Comparison of ENCODE assay signal across 24 mouse cellular contexts in genomic region chr17:45240963-45241543, GRCm38 (mm10).
DNase-seq lines count a peak whose midpoint lies in the region; ATAC-seq and TF ChIP-seq lines count a peak whose summit lies in the region.
"Had no signal": no experiment of that assay in that cellular context is flagged by ENCODE, and none has a peak within 500 bp of the region (broad histone marks: within the 10 kb centered on the region; RNA-seq: fewer than 3 reads in every experiment).

No protein-coding gene starts in this region.

- ATAC-seq in midbrain, postnatal 0 days (ENCODE audit: low FRiP score): no peak
- peak; percentile 25; the same call in 1 of the 2 replicates for ATAC-seq in midbrain, embryonic 14.5 days (ENCODE audit: low FRiP score, low TSS enrichment)
- ATAC-seq: activated CD4-positive, CD25-positive, alpha-beta regulatory T cell, adult 4 months; CD4-positive, CD25-positive, alpha-beta regulatory T cell, adult 4 months; forebrain, embryonic 15.5 days; hindbrain, embryonic 16.5 days; intestine, embryonic 15.5 days had no signal

- DNase-seq in embryo, embryonic 10.5 days (ENCODE audit: low spot score): peak; percentile 29
- no peak for DNase-seq in embryo, embryonic 9.5 days (ENCODE audit: extremely low spot score)
- DNase-seq in midbrain, embryonic 10.5 days (ENCODE audit: low spot score): peak; percentile 42
- no peak for DNase-seq in midbrain, postnatal 0 days (ENCODE audit: low spot score)
- peak; percentile 39 for DNase-seq in brain, adult 2 months (ENCODE audit: low read depth, low spot score)
- DNase-seq in midbrain, embryonic 14.5 days: peak; percentile 52
- no peak for DNase-seq in right cerebral cortex, adult 2 months (ENCODE audit: low spot score in 2 of 2)
- no peak for DNase-seq in frontal cortex, postnatal 10 days (ENCODE audit: low spot score in 2 of 2)
- DNase-seq: adrenal gland, adult 8-10 months; cerebellum, adult 8-10 months; cerebellum, postnatal 36 days; gastrocnemius, postnatal 14 days; heart, adult 18-20 months; heart, postnatal 10 days; right cerebral cortex, postnatal 25 days; spleen, adult 18-20 months had no signal

- H3K36me3 ChIP-seq in midbrain, embryonic 10.5 days: no peaks in the 10 kb centered on the region
- no peaks in the 10 kb centered on the region for H3K36me3 ChIP-seq in midbrain, postnatal 0 days (ENCODE audit: insufficient read depth, low read length)
- no peaks in the 10 kb centered on the region for H3K36me3 ChIP-seq in midbrain, embryonic 14.5 days (ENCODE audit: control insufficient read depth, insufficient read depth, low read length)
- H3K36me3 ChIP-seq: embryonic facial prominence, embryonic 15.5 days; forebrain, embryonic 15.5 days; heart, embryonic 12.5 days; hindbrain, embryonic 10.5 days; intestine, embryonic 15.5 days had no signal

- no peak overlapping the region for H3K9ac ChIP-seq in midbrain, postnatal 0 days (replicated peaks; ENCODE audit: low read length, poor library complexity, severe bottlenecking)
- H3K9ac ChIP-seq in midbrain, embryonic 14.5 days (replicated peaks; ENCODE audit: low read length): no peak overlapping the region
- H3K9ac ChIP-seq: embryonic facial prominence, embryonic 15.5 days; forebrain, embryonic 15.5 days; heart, embryonic 12.5 days; intestine, embryonic 15.5 days had no signal

- no peak overlapping the region for H3K4me3 ChIP-seq in midbrain, embryonic 10.5 days
- no peak overlapping the region for H3K4me3 ChIP-seq in midbrain, postnatal 0 days (ENCODE audit: low read depth, low read length)
- no peak overlapping the region for H3K4me3 ChIP-seq in midbrain, embryonic 14.5 days (replicated peaks; ENCODE audit: low read depth, low read length)
- H3K4me3 ChIP-seq: embryonic facial prominence, embryonic 15.5 days; forebrain, embryonic 15.5 days; heart, embryonic 12.5 days; hindbrain, embryonic 10.5 days; intestine, embryonic 15.5 days had no signal

- 44% methylated on average over 6 of the region's 7 CpGs for WGBS in midbrain, embryonic 10.5 days
- WGBS in midbrain, postnatal 0 days: 25% methylated on average over 7 of the region's 7 CpGs
- WGBS in midbrain, embryonic 14.5 days: 12% methylated on average over 7 of the region's 7 CpGs

- H3K27ac ChIP-seq in midbrain, embryonic 10.5 days (replicated peaks): no peak overlapping the region
- no peak overlapping the region for H3K27ac ChIP-seq in midbrain, postnatal 0 days (ENCODE audit: low read depth, low read length)
- H3K27ac ChIP-seq in midbrain, embryonic 14.5 days (replicated peaks; ENCODE audit: low read depth, low read length): no peak overlapping the region
- H3K27ac ChIP-seq: embryonic facial prominence, embryonic 15.5 days; forebrain, embryonic 15.5 days; hindbrain, embryonic 10.5 days; intestine, embryonic 15.5 days had no signal

- peaks cover 12% of the 10 kb centered on the region for H3K9me3 ChIP-seq in midbrain, embryonic 10.5 days (replicated peaks)
- no peaks in the 10 kb centered on the region for H3K9me3 ChIP-seq in midbrain, postnatal 0 days (ENCODE audit: low read length)
- H3K9me3 ChIP-seq in midbrain, embryonic 14.5 days (ENCODE audit: control insufficient read depth, low read length): no peaks in the 10 kb centered on the region; the same call in 1 of the 2 replicates
- H3K9me3 ChIP-seq: embryonic facial prominence, embryonic 15.5 days; forebrain, embryonic 15.5 days; intestine, embryonic 15.5 days had no signal

- H3K4me2 ChIP-seq in midbrain, postnatal 0 days (ENCODE audit: low read depth, low read length, poor library complexity, severe bottlenecking): no peak overlapping the region
- no peak overlapping the region for H3K4me2 ChIP-seq in midbrain, embryonic 14.5 days (ENCODE audit: low read length)
- H3K4me2 ChIP-seq: embryonic facial prominence, embryonic 15.5 days; forebrain, embryonic 15.5 days; heart, embryonic 12.5 days; intestine, embryonic 15.5 days had no signal

- TF ChIP-seq CTCF in midbrain, postnatal 0 days (IDR thresholded peaks at IDR 0.05): no peak

- peaks cover 23% of the 10 kb centered on the region for H3K4me1 ChIP-seq in midbrain, embryonic 10.5 days
- no peaks in the 10 kb centered on the region for H3K4me1 ChIP-seq in midbrain, postnatal 0 days (ENCODE audit: insufficient read depth, low read length)
- H3K4me1 ChIP-seq in midbrain, embryonic 14.5 days (ENCODE audit: control insufficient read depth, insufficient read depth, low read length): no peaks in the 10 kb centered on the region
- H3K4me1 ChIP-seq: forebrain, embryonic 15.5 days; heart, embryonic 12.5 days had no signal

- peaks cover 39% of the 10 kb centered on the region for H3K27me3 ChIP-seq in midbrain, embryonic 10.5 days (ENCODE audit: low read depth, poor library complexity, severe bottlenecking)
- H3K27me3 ChIP-seq in midbrain, postnatal 0 days (ENCODE audit: insufficient read depth, low read length): no peaks in the 10 kb centered on the region
- H3K27me3 ChIP-seq in midbrain, embryonic 14.5 days (ENCODE audit: control insufficient read depth, insufficient read depth, low read length): no peaks in the 10 kb centered on the region
- H3K27me3 ChIP-seq: forebrain, embryonic 15.5 days; heart, embryonic 12.5 days; intestine, embryonic 15.5 days had no signal

Comparison
In these comparisons a context has a peak if more than half of its experiments do, and no peak if none do; other contexts are left out.
1. DNase-seq: peak in embryo, embryonic 10.5 days (single experiment), midbrain, embryonic 10.5 days (single experiment), brain, adult 2 months (single experiment) and midbrain, embryonic 14.5 days (single experiment); none in embryo, embryonic 9.5 days (single experiment), midbrain, postnatal 0 days (single experiment), right cerebral cortex, adult 2 months (0 of 2) and frontal cortex, postnatal 10 days (0 of 2).